In genomic region chr9:108304716-108305115, GRCm38 (mm10) we compare ENCODE assay signal across 1 mouse cellular context.
A peak's percentile ranks its signal among the peaks of the same experiment; 100 is the strongest.
TF ChIP-seq lines count a peak whose summit lies in the region.

No protein-coding gene starts in this region.

TF ChIP-seq in MEL, 35 proteins besides CTCF, POLR2A, EP300 and RAD21 (continued from another document):
- TF ChIP-seq NRF1 (IDR thresholded peaks at IDR 0.05; ENCODE audit: insufficient read depth, low read depth, low read length, poor library complexity, severe bottlenecking), result no peak
- TF ChIP-seq RCOR1 (IDR thresholded peaks at IDR 0.05; ENCODE audit: low read depth, low read length), result peak; percentile 79
- TF ChIP-seq E2F4 (IDR thresholded peaks at IDR 0.05; ENCODE audit: borderline replicate concordance, low read depth, low read length), result no peak
- TF ChIP-seq ZMIZ1 (IDR thresholded peaks at IDR 0.05; ENCODE audit: low read depth, low read length), result no peak
- peak; percentile 63 for TF ChIP-seq GATA1 (IDR thresholded peaks at IDR 0.05; ENCODE audit: low read depth, low read length)
- TF ChIP-seq MXI1 (IDR thresholded peaks at IDR 0.05; ENCODE audit: low read depth, low read length), result no peak
